Mouse (Mus musculus): ENCODE measurements at regions not wholly inside any gene's neighbourhood (a gene's known extent, or its start where the extent isn't known, plus 50 kb on each side); places are given as distances from the start of the nearest gene placed in this dataset.

GRCm38 (mm10) chr11:7944373-7944772, 720.0 kb downstream of the Tns3 start:
- no peak for DNase-seq

- no peak for DNase-seq
These were observed 719.9 kb upstream of the Igfbp3 start for GRCm38 (mm10) chr11:7933611-7934010.

DNA sequence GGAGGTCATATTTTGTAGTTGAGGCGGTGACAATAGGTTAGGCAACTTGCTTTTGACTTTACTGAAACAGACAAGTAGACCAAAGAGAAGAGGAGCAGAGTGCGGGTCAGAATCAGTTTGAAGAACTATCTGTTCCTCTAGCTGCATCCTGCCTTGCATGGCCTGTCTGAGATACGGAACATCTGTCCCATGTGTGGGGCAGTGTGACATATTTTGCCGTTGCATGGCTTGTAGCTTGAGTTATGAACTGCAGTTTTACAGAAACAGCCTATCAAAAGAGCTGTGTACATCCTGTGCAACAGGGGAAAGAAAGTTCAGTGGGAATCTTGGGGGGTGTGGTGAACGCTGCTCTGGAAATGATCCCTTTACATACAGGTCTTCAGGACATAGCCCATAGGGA, 718.9 kb upstream of the Igfbp3 start:
- DNase-seq = no peak

DNA sequence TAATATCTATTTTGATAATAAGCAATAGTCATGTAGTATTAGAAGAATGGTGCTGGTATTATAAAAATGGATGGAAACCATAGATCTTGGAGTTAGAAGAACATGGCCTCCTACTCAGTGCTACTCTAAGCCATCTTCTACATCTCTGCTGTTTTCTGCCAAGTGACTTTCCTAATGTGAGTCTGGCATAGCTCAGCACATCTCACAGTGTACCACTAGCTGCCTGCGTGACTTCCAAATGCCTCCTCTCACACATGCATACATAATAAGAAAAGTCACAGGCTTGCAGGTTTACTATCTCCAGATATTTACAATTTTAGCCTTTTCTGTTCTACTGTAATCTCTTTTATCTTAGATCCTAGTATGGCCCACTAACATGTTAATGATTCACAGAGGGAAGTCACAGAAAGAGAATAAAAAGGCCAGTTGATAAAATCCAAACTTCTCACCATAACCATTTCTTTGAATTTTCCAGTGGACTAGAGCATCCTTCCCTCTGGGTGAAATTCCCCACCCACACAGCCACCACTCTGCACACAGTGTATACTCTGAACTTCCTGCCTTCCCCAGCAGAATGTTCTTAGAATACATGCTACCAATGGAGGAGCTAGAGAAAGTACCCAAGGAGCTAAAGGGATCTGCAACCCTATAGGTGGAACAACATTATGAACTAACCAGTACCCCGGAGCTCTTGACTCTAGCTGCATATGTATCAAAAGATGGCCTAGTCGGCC, 717.5 kb upstream of the Igfbp3 start:
- DNase-seq = no peak

DNA sequence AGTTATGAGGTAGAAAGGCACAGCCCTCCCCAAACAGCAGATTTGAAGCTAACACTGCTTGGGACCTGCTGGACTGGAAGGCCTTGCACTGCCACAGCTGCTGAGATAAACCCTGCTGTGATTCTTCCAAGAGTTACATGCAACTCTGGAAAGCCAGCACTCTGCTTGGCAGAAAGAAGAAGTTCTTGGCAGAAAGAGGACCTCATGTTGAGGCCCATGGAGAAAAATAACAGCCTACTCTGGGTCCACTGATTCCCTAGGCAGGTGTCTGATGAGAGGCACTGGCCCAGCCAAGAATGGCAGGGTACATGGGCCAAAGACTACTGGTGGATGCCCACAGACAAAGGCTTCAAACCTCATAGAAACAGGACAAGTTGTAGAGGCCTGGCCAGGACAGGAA, 714.0 kb upstream of the Igfbp3 start:
- DNase-seq = no peak

- DNase-seq = no peak
These were observed 698.3 kb upstream of the Igfbp3 start for GRCm38 (mm10) chr11:7912036-7912435.

- DNase-seq = no peak
These were observed 686.5 kb upstream of the Igfbp3 start for GRCm38 (mm10) chr11:7900266-7900665.

- peak; percentile 41 to 47 for DNase-seq
These were observed 684.5 kb upstream of the Igfbp3 start for GRCm38 (mm10) chr11:7898204-7898603.

DNA sequence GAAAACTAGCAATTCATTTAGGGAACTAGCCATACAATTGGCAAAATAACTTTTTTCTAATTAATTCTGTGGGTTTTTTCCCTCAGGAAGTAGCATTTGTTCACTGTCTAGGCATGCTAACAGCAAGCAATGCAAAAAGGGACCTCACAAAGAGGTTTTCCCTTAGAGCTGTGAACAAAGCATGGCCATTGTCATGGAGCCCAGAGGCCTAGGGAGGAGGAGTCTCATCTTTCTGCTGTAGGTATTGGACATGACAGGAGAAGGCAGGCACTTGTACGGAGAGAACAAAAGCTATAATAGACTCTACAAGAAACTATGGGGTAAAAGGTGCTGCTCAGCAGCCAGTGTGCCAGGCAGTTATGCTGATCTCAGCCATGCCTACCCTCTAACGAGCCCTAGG, 666.8 kb upstream of the Igfbp3 start:
- no peak for DNase-seq

GRCm38 (mm10) chr11:7864116-7864515, 650.4 kb upstream of the Igfbp3 start:
- DNase-seq = peak in 1 of 2 experiments; percentile 21

- peak; percentile 24 to 68 for DNase-seq
These were observed 650.0 kb upstream of the Igfbp3 start for GRCm38 (mm10) chr11:7863711-7864110.

GRCm38 (mm10) chr11:7862547-7862946, 648.8 kb upstream of the Igfbp3 start:
- DNase-seq = peak; percentile 48 to 56

DNA sequence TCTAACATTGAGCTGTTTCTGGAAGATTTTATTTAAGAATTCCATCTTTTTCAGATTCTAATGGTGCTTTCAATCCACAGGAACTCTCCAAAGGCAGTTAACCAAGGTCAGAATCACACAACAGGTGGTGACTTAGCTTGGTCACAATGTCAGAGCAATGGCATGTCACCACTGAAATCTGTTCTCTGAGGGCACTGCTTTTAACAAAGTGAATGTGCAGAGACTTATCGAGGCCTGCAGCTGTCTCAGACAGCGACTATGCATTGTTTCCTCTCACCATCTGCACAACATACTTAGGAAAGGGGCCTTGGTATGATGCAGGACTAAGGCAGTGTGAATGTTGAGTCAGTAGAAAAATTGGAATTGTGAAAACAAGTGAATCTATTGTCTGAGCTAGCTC, 638.9 kb upstream of the Igfbp3 start:
- DNase-seq = no peak

DNA sequence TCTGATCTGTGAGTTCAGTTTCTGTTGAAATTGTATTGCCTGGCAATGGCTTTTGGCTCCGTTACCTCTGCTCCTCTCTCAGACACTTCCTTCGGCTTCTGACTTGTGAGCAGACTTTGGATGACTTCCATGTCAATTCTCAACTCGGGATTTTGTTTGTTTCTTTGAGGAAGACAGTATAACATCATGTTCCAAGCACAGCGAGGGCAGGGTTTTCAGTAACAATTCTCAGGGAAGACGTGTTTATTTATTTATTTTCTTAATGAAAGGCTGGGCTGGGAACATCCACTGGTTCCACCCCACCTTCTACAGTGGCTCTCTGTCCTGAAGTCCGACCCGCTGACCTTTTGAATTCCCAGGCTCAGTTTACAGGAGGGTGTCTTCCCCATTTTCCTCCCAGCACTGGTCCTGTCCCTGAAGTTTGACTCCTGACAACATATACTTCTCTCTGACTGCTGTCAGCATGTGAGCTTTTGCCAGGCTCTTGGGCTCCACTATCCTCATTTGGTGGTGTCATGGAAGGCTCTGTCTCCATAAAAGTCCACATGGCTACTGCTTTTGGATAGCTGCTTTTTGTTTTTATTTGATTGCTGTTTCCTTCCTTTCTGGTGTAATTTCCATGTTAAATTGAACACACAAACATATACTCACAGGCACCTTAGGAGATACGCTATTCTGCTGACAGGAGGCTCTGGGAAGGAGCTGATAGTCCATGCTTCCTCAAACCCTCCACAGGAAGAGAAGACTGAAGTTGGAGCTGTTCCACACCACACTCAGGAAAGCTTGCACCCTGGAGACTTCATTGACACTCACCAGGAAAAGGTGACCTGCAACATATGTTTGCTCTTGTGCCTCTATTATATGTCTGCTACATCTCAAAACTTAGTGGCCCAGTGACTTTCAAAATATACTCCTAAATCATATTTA, 624.9 kb upstream of the Igfbp3 start:
- peak; percentile 23 to 80 for DNase-seq

DNA sequence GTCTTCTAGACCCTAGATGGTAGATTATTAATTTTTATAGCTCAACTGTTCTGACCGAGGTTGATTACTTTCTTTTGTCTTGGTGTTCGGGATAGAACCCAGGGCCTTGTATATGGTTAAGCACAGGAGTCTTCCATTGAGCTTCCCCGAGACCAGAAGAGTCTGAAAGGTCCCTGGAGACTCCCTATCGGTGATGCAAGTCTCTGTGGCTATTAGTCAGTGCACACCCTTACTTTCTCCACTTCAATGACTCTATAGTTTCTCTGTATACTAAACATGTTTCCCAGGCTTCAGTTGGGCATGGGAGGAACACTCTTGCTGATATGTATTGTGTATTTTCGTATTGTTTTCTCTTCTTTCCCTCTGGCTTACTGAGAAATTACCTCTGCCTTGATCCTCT, 623.8 kb upstream of the Igfbp3 start:
- no peak for DNase-seq

- no peak for DNase-seq
These were observed 620.4 kb upstream of the Igfbp3 start for GRCm38 (mm10) chr11:7834151-7834550.

GRCm38 (mm10) chr11:7832376-7832775, 618.7 kb upstream of the Igfbp3 start:
- DNase-seq = peak in 1 of 2 experiments; percentile 29

DNA sequence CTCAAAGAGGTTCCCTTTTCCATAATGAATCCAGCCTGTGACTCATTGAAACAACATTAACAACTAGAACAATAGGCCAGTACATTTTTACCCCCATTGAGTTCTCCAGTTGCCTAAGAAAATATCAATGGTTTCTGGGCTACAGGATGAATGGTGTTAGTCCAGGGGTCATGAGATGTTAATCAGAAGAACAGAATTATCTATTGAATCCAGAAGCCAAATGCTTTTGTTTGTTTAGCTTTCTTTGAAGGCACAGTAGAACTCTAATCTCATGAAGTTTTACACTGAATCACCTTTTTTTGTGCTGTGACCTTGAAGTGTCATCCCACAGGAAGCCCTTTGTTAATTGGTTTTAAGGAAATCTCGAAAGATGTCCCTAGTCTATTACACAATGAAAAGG, 616.0 kb upstream of the Igfbp3 start:
- no peak for DNase-seq

DNA sequence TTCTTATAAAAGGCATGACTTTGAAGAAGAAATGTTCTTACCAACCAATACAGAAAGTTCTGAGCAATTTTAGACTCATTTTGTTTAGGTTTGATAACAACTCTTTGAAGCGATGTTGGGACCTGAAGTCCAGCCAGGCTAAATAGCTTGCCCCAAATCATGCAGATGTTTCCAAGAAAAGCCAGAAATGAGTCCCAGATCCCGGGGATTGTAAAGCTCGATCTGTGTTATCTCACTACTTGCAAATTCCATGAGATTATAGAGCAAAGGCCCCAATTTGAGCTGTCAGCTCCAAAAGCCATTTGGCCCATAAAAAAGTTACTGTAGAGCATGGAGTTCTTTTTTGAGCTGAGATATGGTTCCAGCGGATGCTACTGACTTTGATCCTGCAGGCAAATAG, 614.3 kb upstream of the Igfbp3 start:
- no peak for DNase-seq

DNA sequence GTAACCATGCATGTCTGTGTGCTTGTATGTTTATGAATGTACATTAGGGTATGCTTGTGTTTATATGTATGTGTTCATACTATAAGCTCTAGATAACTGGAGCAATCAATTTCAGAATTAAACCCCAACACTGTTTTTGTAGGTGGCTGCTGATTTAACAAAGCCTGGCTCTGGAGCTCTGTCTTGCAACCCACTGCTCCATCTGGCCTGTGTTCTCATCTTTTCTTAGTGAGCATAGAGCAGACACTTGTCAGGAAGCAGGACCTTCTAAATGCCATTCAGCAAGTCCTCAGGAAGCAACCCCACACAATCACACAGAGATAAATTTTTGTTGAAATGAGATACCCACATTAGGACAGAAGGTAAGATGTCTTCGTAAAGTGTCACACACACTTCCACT, 613.7 kb upstream of the Igfbp3 start:
- DNase-seq = no peak

- peak; percentile 3 to 36 for DNase-seq
These were observed 602.0 kb upstream of the Igfbp3 start for GRCm38 (mm10) chr11:7815750-7816149.

DNA sequence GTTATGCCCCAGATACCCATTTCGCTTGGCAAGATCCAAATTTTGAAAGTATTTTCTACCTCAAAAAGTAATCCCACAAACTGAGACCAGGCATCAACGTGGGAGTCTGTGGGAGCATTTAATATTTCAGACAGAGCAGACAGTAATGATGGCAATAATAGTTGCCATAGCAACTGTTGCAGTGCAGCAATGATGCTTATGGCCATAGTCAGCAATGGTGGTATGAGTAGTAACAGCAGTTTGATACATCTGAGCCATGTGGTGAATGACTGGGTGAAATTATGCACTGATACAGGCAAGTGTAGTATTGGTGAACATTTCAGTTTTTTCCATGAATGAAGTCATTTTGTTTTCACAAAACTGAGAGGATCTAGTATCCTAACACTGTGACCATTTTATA, 600.8 kb upstream of the Igfbp3 start:
- no peak for DNase-seq

DNA sequence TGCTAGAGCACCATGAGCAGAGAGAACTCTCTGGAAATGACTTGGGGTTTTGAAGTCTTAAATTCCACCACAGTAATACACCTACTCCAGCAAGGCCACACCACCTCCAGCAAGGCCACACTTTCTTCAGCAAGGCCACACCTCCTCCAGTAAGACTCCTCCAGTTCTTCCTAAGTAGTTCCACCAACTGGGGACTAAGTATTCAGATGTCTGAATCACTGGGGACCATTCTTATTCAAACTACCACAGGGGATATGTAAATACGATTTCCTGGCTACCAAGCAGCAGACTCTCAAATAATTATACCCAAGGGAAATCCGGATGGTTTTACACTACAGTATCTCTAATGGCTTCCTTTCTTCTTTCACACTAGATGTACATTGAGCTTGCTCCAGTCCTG, 598.7 kb upstream of the Igfbp3 start:
- no peak for DNase-seq

DNA sequence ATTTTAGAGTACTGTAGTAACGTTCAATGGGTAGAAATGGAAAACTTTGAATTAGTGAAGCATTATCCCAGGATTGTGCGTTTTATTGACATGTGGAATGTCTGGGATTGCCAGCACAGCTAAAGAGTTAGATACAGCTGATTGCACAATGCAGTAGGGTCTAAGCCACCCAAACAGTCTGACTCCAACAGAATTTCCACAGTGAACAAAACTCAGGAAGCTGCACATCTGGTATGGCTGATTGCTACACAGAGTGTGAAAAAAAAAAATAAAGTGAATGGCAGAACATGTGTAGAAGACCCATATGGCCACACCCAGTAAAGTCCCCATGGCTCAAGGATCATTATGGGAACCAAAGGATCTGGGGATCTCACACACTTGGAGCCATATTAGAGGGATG, 596.0 kb upstream of the Igfbp3 start:
- no peak for DNase-seq
